Mouse (Mus musculus): ENCODE results near the gene Maml3.

DNA sequence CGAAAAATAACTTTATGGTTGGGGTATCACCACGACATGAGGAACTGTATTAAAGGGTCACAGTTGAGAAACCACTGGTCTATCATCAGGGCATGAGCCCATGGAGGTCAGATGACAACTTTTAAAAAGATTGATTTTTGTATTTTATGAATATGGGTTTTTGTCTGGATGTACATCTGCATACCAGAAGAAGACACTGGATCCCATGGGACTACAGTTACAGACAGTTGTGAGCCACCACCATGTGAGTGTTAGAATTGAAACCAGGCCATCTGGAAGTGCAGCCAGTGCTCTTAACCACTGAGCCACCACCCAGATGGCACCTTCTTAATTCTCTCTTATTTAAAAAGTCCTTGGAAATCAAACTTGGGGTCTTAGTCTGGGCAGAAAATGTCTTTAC, 468.9 kb downstream of the Maml3 start:
- TF ChIP-seq CTCF (conservative IDR thresholded peaks at IDR 0.05 in 1 of 2, IDR thresholded peaks at IDR 0.05 in 1 of 2; ENCODE audit: low read depth in 2 of 2, low read length in 2 of 2): no peak
- peak; percentile 54; the same call in 1 of the 2 replicates for TF ChIP-seq MEF2A (IDR thresholded peaks at IDR 0.05; ENCODE audit: borderline replicate concordance, low read depth, low read length)
- no peak for TF ChIP-seq RAD21 (IDR thresholded peaks at IDR 0.05; ENCODE audit: low read depth, low read length)
- TF ChIP-seq SMC3 (IDR thresholded peaks at IDR 0.05; ENCODE audit: low read depth, low read length): no peak
- TF ChIP-seq ZMIZ1 (IDR thresholded peaks at IDR 0.05; ENCODE audit: low read depth, low read length): peak; percentile 28; the same call in 1 of the 2 replicates
- no peak for TF ChIP-seq POLR2A (IDR thresholded peaks at IDR 0.05; ENCODE audit: low read depth, low read length)
- no peak for TF ChIP-seq HCFC1 (IDR thresholded peaks at IDR 0.05; ENCODE audit: low read depth, low read length)
- TF ChIP-seq EP300 (IDR thresholded peaks at IDR 0.05; ENCODE audit: low read length): peak; percentile 81
- no peak for TF ChIP-seq USF2 (conservative IDR thresholded peaks at IDR 0.05; ENCODE audit: low read depth, low read length)
- TF ChIP-seq ETS1 (conservative IDR thresholded peaks at IDR 0.05; ENCODE audit: low read depth, low read length): peak; percentile 72
- TF ChIP-seq ELF1 (IDR thresholded peaks at IDR 0.05; ENCODE audit: low read depth, low read length): no peak; the same call in 1 of the 2 replicates

All from CH12.LX (cell line).